Mouse (Mus musculus) MEL (cell line): ENCODE data around the gene Ociad2. TPM values are rescaled to one million over a fixed set of nuclear protein-coding genes. Genes with fewer than 3 reads are reported as not detected.

ENCODE experiments used
- DNase-seq: peaks from one replicate; pipeline ENCODE4 v3.0.0; 2011; ENCODE audit warnings: low read depth, low spot score
- H3K27ac ChIP-seq: 2 replicates; pipeline ENCODE4 v1.5.1; 2012; ENCODE audit warnings: low read depth, mild to moderate bottlenecking, control low read depth, low read length, moderate library complexity; ENCODE audit not compliant: control insufficient read depth
- H3K27me3 ChIP-seq, 2 experiments: fragments of 150-350 bp in 1 of 2; sonication (generic) in 1 of 2; 2 replicates each; pipeline ENCODE4 v1.6.1; 2012; ENCODE audit warnings: low read length in 2 of 2, mild to moderate bottlenecking in 2 of 2, improper control_type of control experiment in 1 of 2, moderate library complexity in 1 of 2; ENCODE audit not compliant: insufficient read depth in 2 of 2, control insufficient read depth in 1 of 2
- H3K36me3 ChIP-seq, 2 experiments: 2 replicates each; pipeline ENCODE4 v1.6.1; 2012 to 2014; ENCODE audit warnings: low read length in 2 of 2, improper control_type of control experiment in 1 of 2, inconsistent platforms in 1 of 2, mild to moderate bottlenecking in 1 of 2; ENCODE audit not compliant: insufficient read depth in 2 of 2, control insufficient read depth in 1 of 2
- H3K4me1 ChIP-seq, 2 experiments: fragments of 150-350 bp in 1 of 2; sonication (generic) in 1 of 2; 2 replicates each; pipeline ENCODE4 v1.6.1; 2012; ENCODE audit warnings: low read length in 2 of 2, improper control_type of control experiment in 1 of 2, mild to moderate bottlenecking in 1 of 2; ENCODE audit not compliant: insufficient read depth in 2 of 2, control insufficient read depth in 1 of 2
- H3K4me3 ChIP-seq, 2 experiments: fragments of 150-350 bp in 1 of 2; sonication (generic) in 1 of 2; 2 replicates each; pipeline ENCODE4 v1.5.1; 2012; ENCODE audit warnings: low read depth in 2 of 2, low read length in 2 of 2, mild to moderate bottlenecking in 2 of 2, moderate library complexity in 2 of 2, control low read depth in 1 of 2, improper control_type of control experiment in 1 of 2; ENCODE audit not compliant: control insufficient read depth in 1 of 2, insufficient read depth in 1 of 2
- H3K79me2 ChIP-seq: 2 replicates; pipeline ENCODE4 v1.6.1; 2012; ENCODE audit warnings: mild to moderate bottlenecking, low read length, moderate library complexity; ENCODE audit not compliant: control insufficient read depth, poor library complexity, insufficient read depth
- H3K9ac ChIP-seq: 2 replicates; pipeline ENCODE4 v1.6.1; 2012; ENCODE audit warnings: low read depth, mild to moderate bottlenecking, control low read depth, low read length, moderate library complexity; ENCODE audit not compliant: control insufficient read depth, poor library complexity, severe bottlenecking
- H3K9me3 ChIP-seq: fragments of 150-350 bp; sonication (generic); replicated peaks from 2 replicates; pipeline ENCODE4 v1.6.1; 2012; ENCODE audit warnings: mild to moderate bottlenecking, low read length, improper control_type of control experiment, moderate library complexity; ENCODE audit not compliant: insufficient read depth
- CTCF ChIP-seq, 3 experiments: IDR thresholded peaks in 2 of 3; conservative IDR thresholded peaks in 1 of 3; 2 replicates each; pipeline ENCODE4 v1.5.1; 2011 to 2012; ENCODE audit warnings: low read length in 3 of 3, low read depth in 2 of 3, mild to moderate bottlenecking in 2 of 3, improper control_type of control experiment in 1 of 3, inconsistent platforms in 1 of 3, mixed read lengths in 1 of 3, moderate library complexity in 1 of 3; ENCODE audit not compliant: control insufficient read depth in 1 of 3, insufficient read depth in 1 of 3, poor library complexity in 1 of 3, severe bottlenecking in 1 of 3
- E2F4 ChIP-seq: IDR thresholded peaks from 2 replicates; pipeline ENCODE4 v1.6.1; 2011; ENCODE audit warnings: low read depth, low read length, improper control_type of control experiment, borderline replicate concordance
- ELF1 ChIP-seq: IDR thresholded peaks from 2 replicates; pipeline ENCODE4 v1.6.1; 2014; ENCODE audit warnings: low read depth, mild to moderate bottlenecking, inconsistent platforms, low read length, improper control_type of control experiment, moderate library complexity
- EP300 ChIP-seq, 2 experiments: IDR thresholded peaks; 2 replicates each; pipeline ENCODE4 v1.6.1; 2011; ENCODE audit warnings: improper control_type of control experiment in 2 of 2, low read length in 2 of 2, low read depth in 1 of 2, mild to moderate bottlenecking in 1 of 2
- JUND ChIP-seq: IDR thresholded peaks from 2 replicates; pipeline ENCODE4 v1.6.1; 2011; ENCODE audit warnings: low read depth, mild to moderate bottlenecking, improper control_type of control experiment, low read length
- MAFK ChIP-seq: IDR thresholded peaks from 2 replicates; pipeline ENCODE4 v1.6.1; 2011; ENCODE audit warnings: low read depth, mild to moderate bottlenecking, low read length, improper control_type of control experiment, borderline replicate concordance
- MAX ChIP-seq: IDR thresholded peaks from 2 replicates; pipeline ENCODE4 v1.6.1; 2011; ENCODE audit warnings: low read length, improper control_type of control experiment
- MAZ ChIP-seq: IDR thresholded peaks from 2 replicates; pipeline ENCODE4 v1.6.1; 2012; ENCODE audit warnings: low read depth, mild to moderate bottlenecking, inconsistent platforms, low read length, improper control_type of control experiment
- MEF2A ChIP-seq: IDR thresholded peaks from 2 replicates; pipeline ENCODE4 v1.6.1; 2014; ENCODE audit warnings: low read depth, mild to moderate bottlenecking, inconsistent platforms, low read length, improper control_type of control experiment; ENCODE audit not compliant: poor library complexity, insufficient replicate concordance, severe bottlenecking; ENCODE audit errors: extremely low read depth
- NRF1 ChIP-seq: IDR thresholded peaks from 2 replicates; pipeline ENCODE4 v1.6.1; 2014; ENCODE audit warnings: low read depth, mild to moderate bottlenecking, inconsistent platforms, low read length, improper control_type of control experiment, moderate library complexity; ENCODE audit not compliant: poor library complexity, insufficient read depth, severe bottlenecking
- POLR2AphosphoS5 ChIP-seq: IDR thresholded peaks from 2 replicates; pipeline ENCODE4 v1.6.1; 2012; ENCODE audit warnings: low read depth, borderline replicate concordance, mild to moderate bottlenecking, inconsistent platforms, low read length, moderate library complexity, mixed read lengths
- RAD21 ChIP-seq: IDR thresholded peaks from 2 replicates; pipeline ENCODE4 v1.6.1; 2011; ENCODE audit warnings: mild to moderate bottlenecking, low read depth, low read length, improper control_type of control experiment
- TAL1 ChIP-seq: IDR thresholded peaks from 2 replicates; pipeline ENCODE4 v1.6.1; 2012; ENCODE audit warnings: mild to moderate bottlenecking, inconsistent platforms, low read length, moderate library complexity, mixed read lengths
- UBTF ChIP-seq: IDR thresholded peaks from 2 replicates; pipeline ENCODE4 v1.6.1; 2012; ENCODE audit warnings: low read depth, mild to moderate bottlenecking, inconsistent platforms, low read length, improper control_type of control experiment, moderate library complexity, borderline replicate concordance; ENCODE audit not compliant: insufficient read depth
- USF1 ChIP-seq: IDR thresholded peaks from 2 replicates; pipeline ENCODE4 v1.6.1; 2014; ENCODE audit warnings: low read depth, mild to moderate bottlenecking, inconsistent platforms, low read length, improper control_type of control experiment, moderate library complexity
- USF2 ChIP-seq, 2 experiments: IDR thresholded peaks; 2 replicates each; pipeline ENCODE4 v1.6.1; 2011 to 2012; ENCODE audit warnings: improper control_type of control experiment in 2 of 2, low read length in 2 of 2, borderline replicate concordance in 1 of 2, inconsistent platforms in 1 of 2, low read depth in 1 of 2, mild to moderate bottlenecking in 1 of 2; ENCODE audit not compliant: insufficient read depth in 1 of 2
- ZMIZ1 ChIP-seq: IDR thresholded peaks from 2 replicates; pipeline ENCODE4 v1.6.1; 2012; ENCODE audit warnings: low read depth, mild to moderate bottlenecking, inconsistent platforms, low read length, improper control_type of control experiment, moderate library complexity
- ZNF384 ChIP-seq: IDR thresholded peaks from 2 replicates; pipeline ENCODE4 v1.6.1; 2012; ENCODE audit warnings: low read depth, mild to moderate bottlenecking, inconsistent platforms, low read length, improper control_type of control experiment
- polyA plus RNA-seq, 2 experiments: library from polyadenylated mRNA; stranded (reverse) in 1 of 2; unstranded in 1 of 2; fragments of >175 nt in 1 of 2; fragments of >200 nt in 1 of 2; gene quantifications; 2 replicates each; pipeline versions ENCODE4 v1.2.1 to v1.2.4; 2012; ENCODE audit warnings: low replicate concordance in 2 of 2, low read depth in 1 of 2; ENCODE audit not compliant: insufficient read length in 2 of 2, insufficient read depth in 1 of 2, missing spikeins in 1 of 2
- total RNA-seq: library from RNA; depleted of rRNA; stranded (reverse); fragments of 300-350 nt; gene quantifications from 2 replicates; pipeline ENCODE4 v1.2.3, GENCODE M21; 2012

Ociad2 gene
- total and polyA plus RNA-seq, 3 experiments: 3.9 to 11.0 TPM; not detected in 1

DNA sequence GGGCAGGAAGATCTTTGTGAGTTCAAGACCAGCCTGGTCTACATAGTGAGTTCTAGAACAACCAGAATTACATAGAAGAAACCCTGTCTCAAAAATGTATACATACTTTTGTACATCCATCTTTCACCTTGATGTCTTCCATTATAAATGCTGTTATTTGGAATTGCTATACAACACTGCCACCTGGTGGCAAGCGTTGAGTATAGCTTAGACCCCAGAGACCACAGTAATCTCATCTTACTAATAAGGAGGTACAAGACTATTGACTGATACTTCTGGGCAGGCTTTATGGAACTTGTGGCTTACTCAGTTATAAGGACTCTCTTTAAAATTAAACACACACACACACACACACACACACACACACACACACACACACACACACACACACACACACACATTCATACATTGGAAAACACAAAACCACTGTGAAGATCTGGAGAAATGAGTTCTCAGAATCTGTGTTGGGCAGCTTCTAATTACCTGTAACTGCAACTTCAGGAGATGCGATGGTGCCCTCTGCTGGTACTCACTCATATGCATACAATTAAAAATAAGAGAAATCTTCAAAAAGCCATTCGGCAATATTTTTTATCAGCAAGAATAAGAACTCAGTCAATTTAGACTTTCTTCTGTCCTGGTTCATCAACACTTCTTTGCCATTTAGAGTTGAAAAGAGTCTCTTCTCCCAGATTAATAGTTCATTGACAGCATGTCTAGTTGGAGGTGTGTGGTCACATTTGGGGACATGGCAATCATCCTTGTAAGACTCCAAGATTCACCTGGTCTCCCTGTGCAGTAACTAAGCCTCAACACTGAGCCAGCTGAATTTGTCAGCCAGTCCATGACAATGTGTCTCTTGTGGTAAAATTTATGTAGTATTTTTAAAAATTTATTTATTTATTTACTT, 42.2 kb upstream of the Ociad2 start (continued):
- TF ChIP-seq ZNF384 (0 out of 2 replicates have a peak, but pooled peaks have one; percentile 14), EP300 (IDR thresholded peaks at IDR 0.05; ENCODE audit: low read depth in 1 of 2, low read length in 2 of 2) (no peak), MAZ (no peak)
- TF ChIP-seq, all 39 proteins: peak for 7

DNA sequence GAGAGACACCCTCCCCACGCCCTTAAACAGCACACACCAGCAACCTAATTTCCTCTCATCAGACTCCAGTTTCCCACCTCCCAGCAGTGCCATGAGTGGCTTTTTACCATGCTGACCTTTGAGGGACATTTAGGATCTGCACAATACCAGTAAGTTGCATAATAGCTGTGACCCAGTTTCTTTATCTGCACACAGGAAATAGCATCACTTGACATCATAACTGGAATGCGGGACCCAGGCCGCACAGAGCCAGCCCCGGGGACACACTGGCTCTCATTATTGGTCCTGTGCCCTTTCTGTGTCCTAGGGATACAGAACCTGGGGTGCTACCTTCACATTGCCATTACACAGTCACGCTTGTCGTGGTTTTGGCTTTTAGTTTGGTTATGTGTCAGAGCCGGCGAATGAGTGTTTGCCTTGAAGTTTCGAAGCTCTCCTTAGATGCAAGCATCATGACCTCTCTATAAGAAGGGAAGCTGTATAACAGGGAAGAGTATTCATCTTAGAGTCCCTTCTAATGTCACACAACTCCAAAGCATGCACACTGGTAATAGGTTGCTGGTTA, 41.2 kb upstream of the Ociad2 start:
- TF ChIP-seq POLR2AphosphoS5: no peak
- TF ChIP-seq UBTF: no peak
- no peak for TF ChIP-seq E2F4
- no peak for TF ChIP-seq MAFK
- no peak for TF ChIP-seq JUND
- no peak for TF ChIP-seq MAX
- no peak for TF ChIP-seq ZMIZ1
- TF ChIP-seq EP300 (IDR thresholded peaks at IDR 0.05; ENCODE audit: low read depth in 1 of 2, low read length in 2 of 2): no peak
- TF ChIP-seq ELF1: no peak
- TF ChIP-seq NRF1: no peak
- no peak for TF ChIP-seq USF2 (IDR thresholded peaks at IDR 0.05; ENCODE audit: borderline replicate concordance in 1 of 2, insufficient read depth in 1 of 2, low read depth in 1 of 2, low read length in 2 of 2)
- no peak for TF ChIP-seq MEF2A
- TF ChIP-seq CTCF (IDR thresholded peaks at IDR 0.05 in 2 of 3, conservative IDR thresholded peaks at IDR 0.05 in 1 of 3; ENCODE audit: control insufficient read depth in 1 of 3, insufficient read depth in 1 of 3, low read depth in 2 of 3, low read length in 3 of 3, poor library complexity in 1 of 3, severe bottlenecking in 1 of 3): no peak
- TF ChIP-seq TAL1: no peak
- no peak for TF ChIP-seq MAZ
- no peak for TF ChIP-seq RAD21
- no peak for TF ChIP-seq USF1
- Histone ChIP-seq H3K36me3 (no peaks in the 10 kb centered on the region; a peak in 1 of 4 replicates), H3K9ac (no peak overlapping the region), H3K27ac (no peak overlapping the region), H3K4me3 (no peak overlapping the region), H3K27me3 (no peaks in the 10 kb centered on the region), H3K9me3 (no peaks in the 10 kb centered on the region), H3K79me2 (no peaks in the 10 kb centered on the region), H3K4me1 (no peaks in the 10 kb centered on the region)
- no peak for DNase-seq
